Mouse (Mus musculus) megakaryocyte progenitor cell, adult 5-6 weeks (primary cell): Measurements from ENCODE around the gene Gpr173. TPM values are rescaled to one million over a fixed set of nuclear protein-coding genes. Genes with fewer than 3 reads are reported as not detected.

Source experiments
- ATAC-seq: replicated peaks from 2 replicates; pipeline ENCODE4 v1.8.0; 2016; ENCODE audit warnings: mild to moderate bottlenecking, moderate TSS enrichment, inconsistent platforms; ENCODE audit not compliant: poor library complexity
- total RNA-seq, 2 experiments: library from RNA; stranded (forward) in 1 of 2; stranded (reverse) in 1 of 2; fragments of 157-497, 149-512 nt in 1 of 2; fragments of 200-1000 nt in 1 of 2; gene quantifications; 2 replicates each; pipeline versions ENCODE4 v1.2.3 to v1.2.4; 2015 to 2017

The Gpr173 gene
- total RNA-seq, 2 experiments from 2014 or later: not detected

DNA sequence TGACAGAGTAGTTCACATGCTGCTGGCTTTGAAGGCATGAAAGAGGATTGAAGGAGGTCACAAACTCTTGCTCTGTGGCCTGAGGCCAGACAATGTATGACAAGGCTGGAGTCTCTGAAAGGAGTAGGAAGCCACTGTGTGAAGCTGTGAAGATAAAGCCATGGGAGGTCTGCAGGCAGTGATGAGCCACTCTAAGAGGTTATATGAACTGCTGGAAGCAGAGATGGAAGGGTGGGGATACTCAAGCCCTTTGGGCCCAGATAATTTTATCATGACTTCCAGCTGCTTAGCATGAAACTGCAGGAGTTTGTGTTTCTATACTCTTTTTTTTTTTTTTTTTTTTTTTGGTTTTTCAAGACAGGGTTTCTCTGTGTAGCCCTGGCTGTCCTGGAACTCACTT lies 61.1 kb downstream of the Gpr173 start:
- ATAC-seq: peak; percentile 99

DNA sequence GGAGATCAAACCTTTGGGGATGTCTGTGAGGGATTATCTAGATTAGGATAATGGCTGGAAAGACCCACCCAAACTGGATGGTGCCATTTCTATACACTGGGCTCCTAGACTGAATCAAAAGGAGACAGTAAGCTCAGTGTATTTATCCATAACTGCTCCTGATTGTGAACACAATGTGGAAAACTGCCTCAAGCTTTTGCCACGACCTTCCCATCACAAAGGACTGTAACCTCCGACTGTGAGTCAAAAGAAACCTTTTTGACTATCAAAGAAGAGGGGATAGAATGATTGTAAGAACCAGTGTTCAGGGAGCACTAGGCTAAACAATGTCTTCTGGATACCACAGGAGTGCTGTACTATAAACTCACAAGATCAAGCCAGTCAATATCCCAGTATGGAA lies 62.3 kb downstream of the Gpr173 start:
- no peak for ATAC-seq

Other genes with a start within 250 kb of the Gpr173 start
- gene Iqsec2, start 224.4 kb downstream of the Gpr173 start, total RNA-seq (2015): 2.4 and 5.8 TPM in 2 replicates
- 0.92 and 1.3 TPM in 2 replicates for gene Iqsec2, start 224.4 kb downstream of the Gpr173 start, total RNA-seq (2017)
- gene Kdm5c, start 135.7 kb downstream of the Gpr173 start, total RNA-seq (2015): 22.4 and 26.4 TPM in 2 replicates
- 38.4 and 41.0 TPM in 2 replicates for gene Kdm5c, start 135.7 kb downstream of the Gpr173 start, total RNA-seq (2017)
- gene Kantr, start 41.2 kb downstream of the Gpr173 start, total RNA-seq (2015): 14.4 and 24.0 TPM in 2 replicates
- 6.2 and 6.4 TPM in 2 replicates for gene Kantr, start 41.2 kb downstream of the Gpr173 start, total RNA-seq (2017)
- gene Tspyl2, start 26.3 kb downstream of the Gpr173 start, total RNA-seq (2015): 10.6 and 16.6 TPM in 2 replicates
- 20.2 and 29.4 TPM in 2 replicates for gene Tspyl2, start 26.3 kb downstream of the Gpr173 start, total RNA-seq (2017)
- not detected in 2 replicates for gene Cldn34a, start 194.6 kb upstream of the Gpr173 start, total RNA-seq (2015)
- not detected in 2 replicates for gene Cldn34a, start 194.6 kb upstream of the Gpr173 start, total RNA-seq (2017)